Mouse (Mus musculus) liver, adult 2 months (tissue): ENCODE results near the gene Pip5k1b. TPM values are rescaled to one million over a fixed set of nuclear protein-coding genes. Genes with fewer than 3 reads are reported as not detected.

Source experiments
- DNase-seq: peaks from one replicate; pipeline ENCODE4 v3.0.0-alpha.2; 2011; ENCODE audit warnings: low read depth, low spot score; ENCODE audit errors: extremely low read depth
- H3K27ac ChIP-seq: fragments of 200-500 bp; replicated peaks from 2 replicates; pipeline ENCODE4 v1.5.1; 2012; ENCODE audit warnings: low read depth, mild to moderate bottlenecking, control low read depth, inconsistent platforms, low read length; ENCODE audit not compliant: insufficient read depth
- H3K27me3 ChIP-seq: fragments of 200-500 bp; 2 replicates; pipeline ENCODE4 v1.6.1; 2012; ENCODE audit warnings: mild to moderate bottlenecking, moderate library complexity, low read length, inconsistent platforms; ENCODE audit not compliant: control insufficient read depth, insufficient read depth
- H3K36me3 ChIP-seq: fragments of 200-500 bp; 2 replicates; pipeline ENCODE4 v1.6.1; 2012; ENCODE audit warnings: low read length, inconsistent platforms; ENCODE audit not compliant: control insufficient read depth, insufficient read depth
- H3K4me1 ChIP-seq: fragments of 200-500 bp; 2 replicates; pipeline ENCODE4 v1.6.1; 2011; ENCODE audit warnings: low read length; ENCODE audit not compliant: control insufficient read depth, insufficient read depth
- H3K4me3 ChIP-seq: fragments of 200-500 bp; 2 replicates; pipeline ENCODE4 v1.5.1; 2011; ENCODE audit warnings: low read depth, mild to moderate bottlenecking, control low read depth, low read length, moderate library complexity; ENCODE audit not compliant: insufficient read depth
- H3K79me2 ChIP-seq: fragments of 200-500 bp; 2 replicates; pipeline ENCODE4 v1.6.1; 2012; ENCODE audit warnings: inconsistent platforms, mild to moderate bottlenecking, low read length, moderate library complexity; ENCODE audit not compliant: control insufficient read depth, insufficient read depth
- H3K9ac ChIP-seq: fragments of 200-500 bp; 2 replicates; pipeline ENCODE4 v1.6.1; 2012; ENCODE audit warnings: low read depth, mild to moderate bottlenecking, control low read depth, inconsistent platforms, low read length
- CTCF ChIP-seq: fragments of 200-500 bp; IDR thresholded peaks from 2 replicates; pipeline ENCODE4 v1.5.1; 2011; ENCODE audit warnings: low read depth, low read length, control low read depth
- POLR2A ChIP-seq: fragments of 200-500 bp; IDR thresholded peaks from 2 replicates; pipeline ENCODE4 v1.6.1; 2011; ENCODE audit warnings: low read length, control low read depth; ENCODE audit not compliant: insufficient read depth; ENCODE audit errors: extremely low read depth
- WGBS: fragments of 180-500 bp; shearing (Covaris S2); methylation state at CpG from one replicate; pipeline ENCODE4 v1.1.7; 2018; 5-methylcytosine and 5-hydroxymethylcytosine counted together
- polyA plus RNA-seq: library from polyadenylated mRNA; depleted of rRNA; stranded (reverse); fragments of >200 nt; gene quantifications from 2 replicates; pipeline ENCODE4 v1.2.3, GENCODE M21; 2012
- total RNA-seq: library from RNA; depleted of rRNA; stranded (reverse); fragments of >200 nt; gene quantifications from 2 replicates; pipeline ENCODE4 v1.2.3, GENCODE M21; 2014

Gene Pip5k1b
- total and polyA plus RNA-seq, 2 experiments: under 0.01 TPM; not detected in 1

- H3K9ac ChIP-seq: no peak overlapping the region
- peaks cover 4% of the 10 kb centered on the region; the same call in 1 of the 2 replicates for H3K79me2 ChIP-seq
- no peak overlapping the region for H3K27ac ChIP-seq
- no peak overlapping the region for H3K4me3 ChIP-seq
- H3K4me1 ChIP-seq: peaks cover 6% of the 10 kb centered on the region
- H3K36me3 ChIP-seq: no peaks in the 10 kb centered on the region
- TF ChIP-seq POLR2A (no peak), CTCF (no peak)
- WGBS: 80% methylated on average over 7 of the region's 7 CpGs
- DNase-seq: no peak
- no peaks in the 10 kb centered on the region for H3K27me3 ChIP-seq
Measured at GRCm38 (mm10) chr19:24281288-24281980, 274.2 kb downstream of the Pip5k1b start.

GRCm38 (mm10) chr19:24280601-24281228 is 275.0 kb downstream of the Pip5k1b start, which contains the start of gene Fxn:
Fxn (minus strand) TSS chr19:24280605.
- Histone ChIP-seq H3K27ac (peak within 1 kb of the TSS; percentile 93), H3K4me1 (peaks cover 6% of the 10 kb centered on the region), H3K79me2 (peaks cover 4% of the 10 kb centered on the region; the same call in 1 of the 2 replicates), H3K9ac (peak within 1 kb of the TSS; percentile 95), H3K4me3 (peak within 1 kb of the TSS; percentile 86), H3K27me3 (no peaks in the 10 kb centered on the region), H3K36me3 (no peaks in the 10 kb centered on the region)
- no peak; the same call in 1 of the 2 replicates for TF ChIP-seq CTCF
- WGBS: 3% methylated on average over 19 of the region's 22 CpGs
- peak; percentile 57 for DNase-seq

GRCm38 (mm10) chr19:24279706-24280600 is 275.7 kb downstream of the Pip5k1b start:
- Histone ChIP-seq H3K9ac (peak overlapping the region; percentile 95), H3K27me3 (no peaks in the 10 kb centered on the region), H3K79me2 (peaks cover 4% of the 10 kb centered on the region; the same call in 1 of the 2 replicates), H3K27ac (peak overlapping the region; percentile 93), H3K4me3 (peak overlapping the region; percentile 86), H3K4me1 (peaks cover 6% of the 10 kb centered on the region), H3K36me3 (no peaks in the 10 kb centered on the region)
- peak; percentile 51; the same call in 1 of the 2 replicates for TF ChIP-seq CTCF
- peak; percentile 61; the same call in 1 of the 2 replicates for TF ChIP-seq POLR2A
- under 1% methylated on average over 77 of the region's 78 CpGs for WGBS
- DNase-seq: peak; percentile 62

DNA sequence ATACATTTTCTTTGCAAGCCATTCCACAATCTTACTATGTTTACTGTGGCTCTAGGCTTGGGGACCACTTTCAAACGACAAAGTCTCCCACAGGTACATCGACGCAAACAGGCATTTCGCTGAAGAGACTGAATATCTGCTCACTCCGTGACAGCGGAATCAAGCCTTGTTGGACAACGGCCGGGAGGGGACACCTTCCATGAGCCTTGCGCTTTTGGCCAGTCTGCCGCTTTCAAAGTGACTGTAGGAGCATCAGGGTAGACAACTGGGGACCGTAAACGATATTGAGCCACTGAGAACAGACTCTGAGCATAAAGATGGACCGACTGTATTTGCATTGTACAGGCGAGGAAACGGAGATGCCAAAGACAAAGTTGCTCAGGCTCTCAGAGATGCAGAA is 276.8 kb downstream of the Pip5k1b start:
- no peak for DNase-seq
- no peak overlapping the region for H3K4me3 ChIP-seq
- no peaks in the 10 kb centered on the region for H3K36me3 ChIP-seq
- peaks cover 4% of the 10 kb centered on the region; the same call in 1 of the 2 replicates for H3K79me2 ChIP-seq
- TF ChIP-seq CTCF: no peak
- TF ChIP-seq POLR2A: no peak
- H3K27ac ChIP-seq: no peak overlapping the region
- H3K4me1 ChIP-seq: peaks cover 4% of the 10 kb centered on the region
- H3K9ac ChIP-seq: no peak overlapping the region
- 85% methylated on average over 15 of the region's 15 CpGs for WGBS
- H3K27me3 ChIP-seq: no peaks in the 10 kb centered on the region

- peaks cover 4% of the 10 kb centered on the region; the same call in 1 of the 2 replicates for H3K79me2 ChIP-seq
- H3K4me1 ChIP-seq: peaks cover 12% of the 10 kb centered on the region
- H3K27ac ChIP-seq: no peak overlapping the region
- 94% methylated on average over 3 of the region's 3 CpGs for WGBS
- peaks cover 2% of the 10 kb centered on the region; the same call in 1 of the 2 replicates for H3K36me3 ChIP-seq
- DNase-seq: no peak
- no peaks in the 10 kb centered on the region for H3K27me3 ChIP-seq
- no peak overlapping the region for H3K9ac ChIP-seq
- TF ChIP-seq POLR2A (no peak), CTCF (no peak)
- H3K4me3 ChIP-seq: no peak overlapping the region
Measured at GRCm38 (mm10) chr19:24274281-24274680, 281.4 kb downstream of the Pip5k1b start.
